Mouse (Mus musculus) midbrain, embryonic 10.5 days (tissue): ENCODE measurements around the gene Mageh1. TPM values are rescaled to one million over a fixed set of nuclear protein-coding genes. Genes with fewer than 3 reads are reported as not detected.
"Not testable (repeated sequence)": the region's sequence is repeated elsewhere in the genome, so short reads cannot be mapped to it uniquely, and the experiment has no call there.

Experiments used
- DNase-seq: peaks from one replicate; pipeline ENCODE4 v3.0.0-alpha.2; 2017; ENCODE audit warnings: low spot score
- H3K27ac ChIP-seq: fragments of 300-500 bp; sonication (generic); replicated peaks from 2 replicates; pipeline ENCODE4 v1.5.1; 2016; ENCODE audit warnings: mild to moderate bottlenecking
- H3K27me3 ChIP-seq: fragments of 300-500 bp; sonication (generic); 2 replicates; pipeline ENCODE4 v1.6.1; 2016; ENCODE audit warnings: low read depth, mild to moderate bottlenecking; ENCODE audit not compliant: poor library complexity, severe bottlenecking
- H3K36me3 ChIP-seq: fragments of 300-500 bp; sonication (generic); 2 replicates; pipeline ENCODE4 v1.6.1; 2016; ENCODE audit warnings: mild to moderate bottlenecking, moderate library complexity
- H3K4me1 ChIP-seq: fragments of 300-500 bp; sonication (generic); 2 replicates; pipeline ENCODE4 v1.6.1; 2016
- H3K4me3 ChIP-seq: fragments of 300-500 bp; sonication (generic); 2 replicates; pipeline ENCODE4 v1.5.1; 2016; ENCODE audit warnings: mild to moderate bottlenecking, moderate library complexity
- H3K9me3 ChIP-seq: fragments of 300-500 bp; sonication (generic); replicated peaks from 2 replicates; pipeline ENCODE4 v1.6.1; 2016; ENCODE audit warnings: mild to moderate bottlenecking
- whole genome bisulfite sequencing: fragments of 180-500 bp; shearing (Covaris S2); methylation state at CpG from one replicate; pipeline ENCODE4 v1.1.7; 2016; 5-methylcytosine and 5-hydroxymethylcytosine counted together
- polyA plus RNA-seq: library from polyadenylated mRNA; unstranded; fragments of >200 nt; fragmentation: Nextera tagmentation; extraction: Ambion mirVana; gene quantifications from 2 replicates; pipeline ENCODE4 v1.2.1, GENCODE M21; 2016

The Mageh1 gene
- polyA plus RNA-seq = 95.0 and 109 TPM in 2 replicates

- DNase-seq = peak; percentile 86
- H3K36me3 ChIP-seq = no peaks in the 10 kb centered on the region
- peaks cover 52% of the 10 kb centered on the region for H3K27me3 ChIP-seq
- 16% methylated on average over 49 of the region's 49 CpGs for WGBS
- peaks cover 14% of the 10 kb centered on the region for H3K4me1 ChIP-seq
- H3K4me3 ChIP-seq = peak within 1 kb of the TSS; percentile 66
- peak within 1 kb of the TSS; percentile 95 for H3K27ac ChIP-seq
- no peaks in the 10 kb centered on the region for H3K9me3 ChIP-seq
Observed at GRCm38 (mm10) chrX:153037087-153037971, at the start of gene Mageh1. Mageh1 (minus strand) TSS chrX:153037575.

GRCm38 (mm10) chrX:153037972-153038744 lies 783 bp upstream of the Mageh1 start:
- not testable (repeated sequence) for H3K36me3 ChIP-seq
- H3K4me3 ChIP-seq = peak overlapping the region; percentile 66
- peaks cover 55% of the 10 kb centered on the region for H3K27me3 ChIP-seq

GRCm38 (mm10) chrX:153031547-153031946 lies 5.8 kb downstream of the Mageh1 start:
- not testable (repeated sequence) for DNase-seq, H3K4me3 ChIP-seq, H3K36me3 ChIP-seq, H3K9me3 ChIP-seq, H3K4me1 ChIP-seq, H3K27ac ChIP-seq
- peaks cover 25% of the 10 kb centered on the region for H3K27me3 ChIP-seq

More at GRCm38 (mm10) chrX:153037972-153038744, 783 bp upstream of the Mageh1 start:
- 11% methylated on average over 7 of the region's 22 CpGs for WGBS
- H3K4me1 ChIP-seq = peaks cover 14% of the 10 kb centered on the region
- H3K9me3 ChIP-seq, DNase-seq: not testable (repeated sequence)
- peak overlapping the region; percentile 95 for H3K27ac ChIP-seq

- DNase-seq, H3K9me3 ChIP-seq, H3K27ac ChIP-seq, H3K4me3 ChIP-seq, H3K4me1 ChIP-seq, H3K36me3 ChIP-seq: not testable (repeated sequence)
- 82% methylated on average over 2 of the region's 3 CpGs for WGBS
- peaks cover 22% of the 10 kb centered on the region for H3K27me3 ChIP-seq
Observed at GRCm38 (mm10) chrX:153025709-153026108, 11.7 kb downstream of the Mageh1 start.

GRCm38 (mm10) chrX:153025255-153025654 lies 12.1 kb downstream of the Mageh1 start:
- not testable (repeated sequence) for H3K36me3 ChIP-seq, DNase-seq, H3K4me1 ChIP-seq, H3K4me3 ChIP-seq, H3K27ac ChIP-seq, H3K9me3 ChIP-seq
- WGBS = no CpG with 5 or more reads among the region's 3 CpGs
- peaks cover 22% of the 10 kb centered on the region for H3K27me3 ChIP-seq

DNA sequence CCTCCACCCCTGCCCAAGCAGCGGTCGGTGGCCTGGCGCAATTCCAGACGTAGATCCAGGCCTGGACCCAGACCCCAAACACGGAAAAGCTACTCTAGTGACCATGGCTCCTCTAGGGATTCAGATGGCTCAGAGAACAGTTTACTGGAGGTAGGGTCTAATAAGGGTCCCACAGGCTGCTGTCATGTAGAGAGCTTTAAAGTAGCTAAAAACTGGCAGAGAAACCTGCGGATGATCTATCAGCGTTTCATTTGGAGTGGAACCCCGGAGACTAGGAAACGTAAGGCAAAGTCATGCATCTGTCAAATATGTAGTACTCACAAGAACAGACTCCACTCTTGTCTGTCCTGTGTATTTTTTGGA lies 29.7 kb downstream of the Mageh1 start:
- H3K27ac ChIP-seq = peak overlapping the region; percentile 91
- H3K4me3 ChIP-seq = peak overlapping the region; percentile 65
- H3K36me3 ChIP-seq = peaks cover 7% of the 10 kb centered on the region
- H3K9me3 ChIP-seq = no peaks in the 10 kb centered on the region
- DNase-seq = no peak
- H3K27me3 ChIP-seq = peaks cover 53% of the 10 kb centered on the region
- no peaks in the 10 kb centered on the region; the same call in 1 of the 2 replicates for H3K4me1 ChIP-seq
- WGBS = 35% methylated on average over 9 of the region's 9 CpGs

GRCm38 (mm10) chrX:153007021-153007684 lies 30.2 kb downstream of the Mageh1 start:
- DNase-seq = peak; percentile 62
- Histone ChIP-seq H3K27me3 (peaks cover 48% of the 10 kb centered on the region), H3K4me1 (no peaks in the 10 kb centered on the region; the same call in 1 of the 2 replicates), H3K27ac (peak overlapping the region; percentile 91), H3K4me3 (peak overlapping the region; percentile 65), H3K9me3 (no peaks in the 10 kb centered on the region), H3K36me3 (peaks cover 7% of the 10 kb centered on the region)
- WGBS = 18% methylated on average over 58 of the region's 58 CpGs

DNA sequence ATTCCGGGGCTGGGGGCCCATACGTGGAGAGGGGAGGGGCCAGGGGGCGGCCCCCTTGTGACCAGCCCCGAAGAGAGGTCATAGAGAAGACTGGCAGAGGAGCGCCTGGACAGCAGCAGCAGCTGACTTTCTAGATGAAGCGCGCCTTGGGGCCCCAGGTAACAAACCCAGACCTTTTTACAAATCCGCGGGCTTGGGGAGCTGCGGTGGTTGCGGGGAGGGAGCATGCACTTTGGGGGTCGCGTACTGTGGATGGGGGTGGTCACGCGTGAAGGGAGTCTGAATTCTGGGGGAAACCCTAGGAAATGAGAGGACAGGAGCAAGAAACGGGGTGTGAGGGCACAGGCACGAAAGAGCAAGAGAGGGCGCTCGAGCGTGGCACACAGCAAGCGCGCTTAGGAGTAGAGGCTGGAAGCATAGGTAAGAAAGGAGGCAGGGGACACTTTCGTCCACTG lies 31.0 kb downstream of the Mageh1 start, which contains the start of gene Usp51:
Usp51 (plus strand) TSS at position 83 of the 455 bp plus-strand sequence.
- WGBS = 13% methylated on average over 23 of the region's 23 CpGs
- Histone ChIP-seq H3K27me3 (peaks cover 42% of the 10 kb centered on the region), H3K4me3 (peak within 1 kb of the TSS; percentile 65), H3K27ac (peak within 1 kb of the TSS; percentile 91), H3K9me3 (no peaks in the 10 kb centered on the region), H3K36me3 (peaks cover 7% of the 10 kb centered on the region), H3K4me1 (no peaks in the 10 kb centered on the region; the same call in 1 of the 2 replicates)
- DNase-seq = peak; percentile 60

- not testable (repeated sequence) for H3K4me3 ChIP-seq, H3K4me1 ChIP-seq, H3K36me3 ChIP-seq, H3K9me3 ChIP-seq, H3K27ac ChIP-seq, DNase-seq
- H3K27me3 ChIP-seq = peaks cover 23% of the 10 kb centered on the region
- no CpG with 5 or more reads among the region's 3 CpGs for WGBS
Observed at GRCm38 (mm10) chrX:152996105-152996504, 41.3 kb downstream of the Mageh1 start.

GRCm38 (mm10) chrX:152989852-152990251 lies 47.5 kb downstream of the Mageh1 start:
- H3K27me3 ChIP-seq = peaks cover 24% of the 10 kb centered on the region
- not testable (repeated sequence) for H3K27ac ChIP-seq, DNase-seq, H3K36me3 ChIP-seq, H3K4me1 ChIP-seq, H3K4me3 ChIP-seq, H3K9me3 ChIP-seq
